9 mouse cellular contexts compared by ENCODE assay signal in genomic region chr3:59021236-59021635, GRCm38 (mm10). TPM values are rescaled to one million over a fixed set of nuclear protein-coding genes. Genes with fewer than 3 reads are reported as not detected.
DNase-seq lines count a peak whose midpoint lies in the region; ATAC-seq and TF ChIP-seq lines count a peak whose summit lies in the region.
"Had no signal": no experiment of that assay in that cellular context is flagged by ENCODE, and none has a peak within 500 bp of the region (broad histone marks: within the 10 kb centered on the region; RNA-seq: fewer than 3 reads in every experiment).

No protein-coding gene starts in this region.

- H3K9ac ChIP-seq in liver, adult 2 months (ENCODE audit: low read depth, low read length), result no peak overlapping the region
- H3K9ac ChIP-seq in liver, embryonic 12.5 days, result no peak overlapping the region
- H3K9ac ChIP-seq in hindbrain, embryonic 16.5 days (ENCODE audit: low read depth, low read length), result no peak overlapping the region

- 0 out of 2 replicates have a peak, but pooled peaks cover 2% of the 10 kb centered on the region for H3K4me1 ChIP-seq in liver, adult 2 months (ENCODE audit: control insufficient read depth, insufficient read depth, low read length)
- peaks cover 11% of the 10 kb centered on the region for H3K4me1 ChIP-seq in liver, embryonic 12.5 days
- H3K4me1 ChIP-seq in forebrain, embryonic 10.5 days, result peaks cover 29% of the 10 kb centered on the region
- peaks cover 4% of the 10 kb centered on the region; the same call in 1 of the 2 replicates for H3K4me1 ChIP-seq in hindbrain, embryonic 16.5 days (ENCODE audit: control insufficient read depth, insufficient read depth, low read depth, low read length)

- no peaks in the 10 kb centered on the region for H3K36me3 ChIP-seq in liver, adult 2 months (ENCODE audit: control insufficient read depth, insufficient read depth, low read length)
- no peaks in the 10 kb centered on the region for H3K36me3 ChIP-seq in liver, embryonic 12.5 days
- no peaks in the 10 kb centered on the region for H3K36me3 ChIP-seq in forebrain, embryonic 10.5 days (replicated peaks)
- H3K36me3 ChIP-seq in hindbrain, embryonic 16.5 days (ENCODE audit: control insufficient read depth, insufficient read depth, low read length), result no peaks in the 10 kb centered on the region

- no peak for TF ChIP-seq CTCF in liver, adult 2 months (IDR thresholded peaks at IDR 0.05; ENCODE audit: low read depth, low read length)

- WGBS in liver, adult 2 months, result 39% methylated on average over 8 of the region's 8 CpGs
- WGBS in liver, embryonic 12.5 days (ENCODE audit: insufficient replicate concordance), result 63% methylated on average over 8 of the region's 8 CpGs
- WGBS in forebrain, embryonic 10.5 days, result 79% methylated on average over 8 of the region's 8 CpGs
- 46% methylated on average over 8 of the region's 8 CpGs for whole genome bisulfite sequencing in hindbrain, embryonic 16.5 days

- no peaks in the 10 kb centered on the region for H3K9me3 ChIP-seq in liver, embryonic 12.5 days (replicated peaks)
- no peaks in the 10 kb centered on the region for H3K9me3 ChIP-seq in forebrain, embryonic 10.5 days
- no peaks in the 10 kb centered on the region for H3K9me3 ChIP-seq in hindbrain, embryonic 16.5 days (ENCODE audit: control insufficient read depth, low read length)

- no peak overlapping the region for H3K4me2 ChIP-seq in liver, embryonic 12.5 days
- peak overlapping the region; percentile 13; the same call in 1 of the 2 replicates for H3K4me2 ChIP-seq in hindbrain, embryonic 16.5 days (ENCODE audit: low read length)

- DNase-seq in liver, adult 2 months (ENCODE audit: extremely low read depth, low read depth, low spot score), result peak; percentile 73
- peak; percentile 63 to 73 for DNase-seq in cerebellum, adult 18-20 months
- DNase-seq in forebrain, embryonic 10.5 days (ENCODE audit: extremely low spot score, low spot score), result no peak
- DNase-seq in adrenal gland, postnatal 4 days (ENCODE audit: low spot score in 2 of 2), result no peak
- DNase-seq: spleen, adult 18-20 months had no signal

- H3K79me2 ChIP-seq in liver, adult 2 months (ENCODE audit: control insufficient read depth, insufficient read depth, low read length), result peaks cover 6% of the 10 kb centered on the region; the same call in 1 of the 2 replicates

- no peak overlapping the region for H3K4me3 ChIP-seq in liver, adult 2 months (ENCODE audit: insufficient read depth, low read depth, low read length)
- H3K4me3 ChIP-seq in liver, embryonic 12.5 days, result no peak overlapping the region
- no peak overlapping the region for H3K4me3 ChIP-seq in forebrain, embryonic 10.5 days
- no peak overlapping the region for H3K4me3 ChIP-seq in hindbrain, embryonic 16.5 days (ENCODE audit: low read length)

- H3K27ac ChIP-seq in liver, adult 2 months (replicated peaks; ENCODE audit: insufficient read depth, low read depth, low read length), result no peak overlapping the region
- H3K27ac ChIP-seq in liver, embryonic 12.5 days, result no peak overlapping the region
- H3K27ac ChIP-seq in forebrain, embryonic 10.5 days, result 0 out of 2 replicates have a peak overlapping the region, but pooled peaks have one; percentile 32
- no peak overlapping the region for H3K27ac ChIP-seq in hindbrain, embryonic 16.5 days (ENCODE audit: low read depth, low read length)

- ATAC-seq in liver, embryonic 12.5 days, result no peak
- ATAC-seq in hindbrain, embryonic 16.5 days, result peak; percentile 43; the same call in 1 of the 2 replicates
- no peak for ATAC-seq in megakaryocyte-erythroid progenitor cell, adult 5-6 weeks (replicated peaks; ENCODE audit: low FRiP score, low TSS enrichment, poor library complexity, severe bottlenecking)
- ATAC-seq in megakaryocyte progenitor cell, adult 5-6 weeks (replicated peaks; ENCODE audit: poor library complexity), result no peak

- H3K27me3 ChIP-seq in liver, adult 2 months (ENCODE audit: control insufficient read depth, insufficient read depth, low read length), result no peaks in the 10 kb centered on the region
- no peaks in the 10 kb centered on the region for H3K27me3 ChIP-seq in liver, embryonic 12.5 days (replicated peaks)
- no peaks in the 10 kb centered on the region for H3K27me3 ChIP-seq in forebrain, embryonic 10.5 days (ENCODE audit: poor library complexity, severe bottlenecking)
- H3K27me3 ChIP-seq in hindbrain, embryonic 16.5 days (replicated peaks; ENCODE audit: control insufficient read depth, insufficient read depth, low read length), result no peaks in the 10 kb centered on the region

- TF ChIP-seq POLR2A in liver, adult 2 months (IDR thresholded peaks at IDR 0.05; ENCODE audit: extremely low read depth, insufficient read depth, low read length), result no peak

RNA-seq across cellular contexts. Expression of gene Med12l, which starts 15.6 kb away (rescaled TPM):
- 1.4 and 1.5 TPM in 2 replicates for total RNA-seq in liver, adult 2 months (2014; rRNA removed)
- polyA plus RNA-seq in liver, adult 2 months (2012; rRNA removed), result 0.87 and 1.4 TPM in 2 replicates
- polyA plus RNA-seq in liver, embryonic 12.5 days (2016; fragmentation: Nextera tagmentation; extraction: Ambion mirVana), result 1.9 and 2.1 TPM in 2 replicates
- polyA plus RNA-seq in forebrain, embryonic 10.5 days (2016; fragmentation: Nextera tagmentation; extraction: Ambion mirVana), result 2.9 and 3.1 TPM in 2 replicates
- polyA plus RNA-seq in hindbrain, embryonic 16.5 days (2015; fragmentation: Nextera tagmentation; extraction: Ambion mirVana), result 3.9 and 4.1 TPM in 2 replicates
- total RNA-seq in megakaryocyte-erythroid progenitor cell, adult 5-6 weeks (2014; fragmentation: Nextera tagmentation), result 3.5 and 8.4 TPM in 2 replicates
- 4.5 and 5.4 TPM in 2 replicates for total RNA-seq in megakaryocyte-erythroid progenitor cell, adult 5-6 weeks (2017)
- total RNA-seq in adrenal gland, postnatal 4 days (2021), result 10 to 100 TPM; 21.7 TPM
- 1.2 and 1.8 TPM in 2 replicates for total RNA-seq in megakaryocyte progenitor cell, adult 5-6 weeks (2015)
- 1.2 and 1.8 TPM in 2 replicates for total RNA-seq in megakaryocyte progenitor cell, adult 5-6 weeks (2017)

Comparison
In these comparisons a context has a peak if more than half of its experiments do, and no peak if none do; other contexts are left out.
1. DNase-seq: peak in liver, adult 2 months (single experiment) and cerebellum, adult 18-20 months (2 of 2); none in forebrain, embryonic 10.5 days (single experiment) and adrenal gland, postnatal 4 days (0 of 2).